Mouse (Mus musculus): ENCODE data around the gene Scp2. TPM values are rescaled to one million over a fixed set of nuclear protein-coding genes. Genes with fewer than 3 reads are reported as not detected.
A peak's percentile ranks its signal among the peaks of the same experiment; 100 is the strongest.

Scp2 gene
- total and polyA plus RNA-seq, 2 experiments, result 1,138 to 3,000 TPM

DNA sequence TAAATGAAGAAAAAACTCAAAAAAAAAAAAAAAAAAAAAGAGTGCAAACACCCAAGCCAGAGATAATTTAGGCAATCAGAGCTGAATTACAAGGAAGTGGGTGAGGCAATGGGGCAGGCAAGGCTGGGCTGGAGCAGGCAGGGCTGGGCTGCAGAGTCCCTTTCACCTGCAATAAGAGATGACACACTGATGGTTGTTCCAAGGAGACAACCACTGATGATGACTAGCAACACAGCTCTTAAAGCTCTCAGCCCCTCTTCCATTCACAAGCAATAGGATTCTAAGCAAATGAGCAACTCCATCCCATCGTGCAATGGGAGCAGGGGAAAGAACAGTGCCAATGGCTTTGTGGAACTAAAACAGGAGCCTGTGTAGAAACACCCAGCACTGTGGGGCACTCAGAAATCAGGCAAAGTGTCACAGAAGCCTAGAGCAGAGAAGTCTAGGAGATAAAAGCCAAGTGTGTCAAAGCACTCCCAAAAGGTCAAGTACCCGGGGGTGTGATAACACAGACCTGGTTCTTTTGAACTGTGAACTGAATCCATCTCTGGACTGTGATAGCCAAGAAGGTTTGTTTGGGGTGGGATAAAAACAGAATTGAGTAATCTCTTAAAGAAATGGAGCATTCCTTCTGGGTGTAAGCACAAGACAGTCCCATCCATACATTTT lies 79.5 kb downstream of the Scp2 start:
- Histone ChIP-seq H3K4me3 (ENCODE audit: insufficient read depth, low read depth, low read length) (no peak overlapping the region), H3K27me3 (ENCODE audit: control insufficient read depth, insufficient read depth, low read length) (no peaks in the 10 kb centered on the region), H3K27ac (replicated peaks; ENCODE audit: insufficient read depth, low read depth, low read length) (peak overlapping the region; percentile 63), H3K9ac (ENCODE audit: low read depth, low read length) (peak overlapping the region; percentile 7), H3K79me2 (ENCODE audit: control insufficient read depth, insufficient read depth, low read length) (no peaks in the 10 kb centered on the region), H3K4me1 (ENCODE audit: control insufficient read depth, insufficient read depth, low read length) (peaks cover 43% of the 10 kb centered on the region), H3K36me3 (ENCODE audit: control insufficient read depth, insufficient read depth, low read length) (peaks cover 74% of the 10 kb centered on the region)
- no peak for TF ChIP-seq POLR2A (IDR thresholded peaks at IDR 0.05; ENCODE audit: extremely low read depth, insufficient read depth, low read length)
- TF ChIP-seq CTCF (IDR thresholded peaks at IDR 0.05; ENCODE audit: low read depth, low read length), result no peak
- DNase-seq (ENCODE audit: extremely low read depth, low read depth, low spot score), result peak; percentile 97
- 14% methylated on average over 2 of the region's 2 CpGs for WGBS

DNA sequence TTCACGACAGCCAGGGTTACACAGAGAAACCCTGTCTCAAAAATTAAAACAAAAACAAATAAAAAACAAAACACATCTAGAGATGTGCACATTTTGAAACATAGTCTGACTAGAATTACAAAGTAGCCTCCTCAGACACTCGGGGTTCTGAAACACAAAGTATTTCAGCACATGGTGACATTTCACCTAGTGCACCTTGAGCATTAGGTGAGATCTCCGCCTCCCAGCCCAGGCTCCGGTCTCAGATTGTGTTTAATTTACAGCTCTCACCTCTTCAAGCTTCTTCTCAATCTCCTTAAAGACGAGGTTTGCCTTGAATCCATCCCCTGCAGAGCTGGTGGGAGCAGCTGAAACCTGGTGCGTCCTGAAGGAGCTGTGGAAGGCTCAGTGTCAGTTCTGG lies 81.2 kb downstream of the Scp2 start:
- H3K79me2 ChIP-seq (ENCODE audit: control insufficient read depth, insufficient read depth, low read length), result no peaks in the 10 kb centered on the region
- DNase-seq (ENCODE audit: extremely low read depth, low read depth, low spot score), result peak; percentile 77
- H3K4me3 ChIP-seq (ENCODE audit: insufficient read depth, low read depth, low read length), result no peak overlapping the region
- peaks cover 77% of the 10 kb centered on the region for H3K36me3 ChIP-seq (ENCODE audit: control insufficient read depth, insufficient read depth, low read length)
- WGBS, result 31% methylated on average over 6 of the region's 6 CpGs
- no peak for TF ChIP-seq POLR2A (IDR thresholded peaks at IDR 0.05; ENCODE audit: extremely low read depth, insufficient read depth, low read length)
- peak overlapping the region; percentile 62 for H3K9ac ChIP-seq (ENCODE audit: low read depth, low read length)
- peak overlapping the region; percentile 65 for H3K27ac ChIP-seq (replicated peaks; ENCODE audit: insufficient read depth, low read depth, low read length)
- H3K27me3 ChIP-seq (ENCODE audit: control insufficient read depth, insufficient read depth, low read length), result no peaks in the 10 kb centered on the region
- H3K4me1 ChIP-seq (ENCODE audit: control insufficient read depth, insufficient read depth, low read length), result peaks cover 39% of the 10 kb centered on the region

DNA sequence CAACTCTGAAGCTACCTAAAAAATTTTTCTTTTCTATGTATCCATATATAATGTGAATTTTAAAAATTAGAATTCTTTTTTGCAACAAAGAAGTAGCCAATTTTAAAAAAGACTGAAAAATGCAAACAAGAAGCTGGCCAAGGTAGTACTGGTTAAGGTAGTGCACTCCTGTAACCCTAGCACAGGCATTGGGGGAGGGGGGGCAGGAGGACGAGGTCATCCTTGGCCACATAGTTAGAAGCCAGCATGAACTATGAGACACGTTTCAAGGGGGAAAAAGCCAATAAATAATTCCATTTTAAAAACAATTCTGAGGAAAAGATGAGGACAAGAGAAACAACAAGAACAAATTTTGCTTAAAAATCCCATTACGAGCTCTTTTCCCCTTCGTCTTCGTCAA lies 82.3 kb downstream of the Scp2 start:
- Histone ChIP-seq H3K79me2 (ENCODE audit: control insufficient read depth, insufficient read depth, low read length) (no peaks in the 10 kb centered on the region), H3K36me3 (ENCODE audit: control insufficient read depth, insufficient read depth, low read length) (peaks cover 77% of the 10 kb centered on the region), H3K27ac (replicated peaks; ENCODE audit: insufficient read depth, low read depth, low read length) (peak overlapping the region; percentile 74), H3K9ac (ENCODE audit: low read depth, low read length) (no peak overlapping the region), H3K4me3 (ENCODE audit: insufficient read depth, low read depth, low read length) (no peak overlapping the region), H3K4me1 (ENCODE audit: control insufficient read depth, insufficient read depth, low read length) (peaks cover 32% of the 10 kb centered on the region), H3K27me3 (ENCODE audit: control insufficient read depth, insufficient read depth, low read length) (no peaks in the 10 kb centered on the region)
- 33% methylated on average over 5 of the region's 5 CpGs for WGBS
- DNase-seq (ENCODE audit: extremely low read depth, low read depth, low spot score), result peak; percentile 71
- TF ChIP-seq POLR2A (IDR thresholded peaks at IDR 0.05; ENCODE audit: extremely low read depth, insufficient read depth, low read length) (no peak), CTCF (IDR thresholded peaks at IDR 0.05; ENCODE audit: low read depth, low read length) (no peak)

DNA sequence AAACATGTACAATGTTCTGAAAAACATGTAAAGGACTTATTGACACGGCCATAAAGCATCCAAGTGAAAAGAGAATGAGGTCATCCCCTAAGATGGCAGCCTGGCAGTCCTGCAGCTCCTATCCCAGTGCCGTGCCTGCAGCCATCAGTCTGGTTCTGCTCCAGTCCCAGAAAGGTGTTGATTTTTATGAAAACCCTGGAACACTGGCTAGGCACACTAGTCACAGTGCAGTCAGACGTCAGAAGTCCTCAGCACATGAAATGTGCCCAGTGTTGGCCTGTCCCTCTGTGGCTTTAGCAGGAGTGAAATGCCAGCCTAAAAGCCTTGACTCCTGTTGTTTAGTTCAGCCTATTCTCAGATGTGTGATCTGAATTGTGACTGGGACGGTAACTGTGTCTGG lies 84.0 kb downstream of the Scp2 start:
- H3K36me3 ChIP-seq (ENCODE audit: control insufficient read depth, insufficient read depth, low read length), result peaks cover 76% of the 10 kb centered on the region

DNA sequence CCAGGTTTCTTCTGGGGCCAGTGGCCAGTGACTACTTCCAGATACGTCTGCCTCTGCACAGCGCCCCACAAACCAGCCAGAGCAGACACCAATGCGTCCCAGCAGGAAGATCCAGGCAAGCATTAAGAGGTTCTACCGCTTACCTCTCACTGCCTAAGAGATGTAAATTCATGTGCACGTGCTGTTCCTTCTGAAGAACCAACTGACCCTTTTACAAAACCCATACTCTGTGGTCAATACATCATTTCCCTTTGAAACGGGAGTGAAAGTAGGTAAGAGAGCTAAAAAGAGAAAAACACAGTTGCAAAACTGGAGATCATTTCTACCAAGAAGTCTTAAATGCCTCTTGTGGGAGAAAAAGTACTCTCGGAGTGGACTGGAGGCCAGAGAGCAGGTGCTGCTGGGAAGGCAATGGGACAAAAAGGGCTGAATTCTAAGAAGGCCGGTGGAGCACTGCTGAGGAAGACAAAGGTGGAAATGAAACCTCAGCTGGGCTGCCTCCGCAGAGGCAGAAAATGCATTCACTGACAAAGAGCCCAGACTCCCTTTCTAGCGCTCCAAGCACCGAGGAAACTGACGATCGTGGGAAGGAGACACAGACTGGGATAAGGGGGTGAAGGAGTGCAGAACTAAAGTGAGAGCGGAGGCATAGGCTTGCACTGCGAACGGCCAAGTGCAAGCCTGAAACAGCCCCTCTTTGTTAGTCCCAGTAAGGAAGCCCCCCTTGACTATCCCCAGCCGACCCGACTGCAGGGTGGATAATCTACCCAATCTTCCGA lies 85.0 kb downstream of the Scp2 start:
- Histone ChIP-seq H3K36me3 (ENCODE audit: control insufficient read depth, insufficient read depth, low read length) (peaks cover 80% of the 10 kb centered on the region), H3K27me3 (ENCODE audit: control insufficient read depth, insufficient read depth, low read length) (no peaks in the 10 kb centered on the region), H3K79me2 (ENCODE audit: control insufficient read depth, insufficient read depth, low read length) (no peaks in the 10 kb centered on the region), H3K27ac (replicated peaks; ENCODE audit: insufficient read depth, low read depth, low read length) (peak overlapping the region; percentile 57), H3K9ac (ENCODE audit: low read depth, low read length) (0 out of 2 replicates have a peak overlapping the region, but pooled peaks have one; percentile 2), H3K4me1 (ENCODE audit: control insufficient read depth, insufficient read depth, low read length) (peaks cover 28% of the 10 kb centered on the region), H3K4me3 (ENCODE audit: insufficient read depth, low read depth, low read length) (no peak overlapping the region)
- no peak for DNase-seq (ENCODE audit: extremely low read depth, low read depth, low spot score)
- no peak for TF ChIP-seq CTCF (IDR thresholded peaks at IDR 0.05; ENCODE audit: low read depth, low read length)
- no peak for TF ChIP-seq POLR2A (IDR thresholded peaks at IDR 0.05; ENCODE audit: extremely low read depth, insufficient read depth, low read length)
- 65% methylated on average over 19 of the region's 19 CpGs for WGBS

More for the DNA sequence above, 84.0 kb downstream of the Scp2 start:
- Histone ChIP-seq H3K27ac (replicated peaks; ENCODE audit: insufficient read depth, low read depth, low read length) (peak overlapping the region; percentile 72), H3K79me2 (ENCODE audit: control insufficient read depth, insufficient read depth, low read length) (no peaks in the 10 kb centered on the region), H3K4me3 (ENCODE audit: insufficient read depth, low read depth, low read length) (no peak overlapping the region), H3K4me1 (ENCODE audit: control insufficient read depth, insufficient read depth, low read length) (peaks cover 29% of the 10 kb centered on the region), H3K27me3 (ENCODE audit: control insufficient read depth, insufficient read depth, low read length) (no peaks in the 10 kb centered on the region), H3K9ac (ENCODE audit: low read depth, low read length) (peak overlapping the region; percentile 53)
- WGBS, result 31% methylated on average over 4 of the region's 4 CpGs
- TF ChIP-seq CTCF (IDR thresholded peaks at IDR 0.05; ENCODE audit: low read depth, low read length) (no peak), POLR2A (IDR thresholded peaks at IDR 0.05; ENCODE audit: extremely low read depth, insufficient read depth, low read length) (no peak)
- peak; percentile 63 for DNase-seq (ENCODE audit: extremely low read depth, low read depth, low spot score)

DNA sequence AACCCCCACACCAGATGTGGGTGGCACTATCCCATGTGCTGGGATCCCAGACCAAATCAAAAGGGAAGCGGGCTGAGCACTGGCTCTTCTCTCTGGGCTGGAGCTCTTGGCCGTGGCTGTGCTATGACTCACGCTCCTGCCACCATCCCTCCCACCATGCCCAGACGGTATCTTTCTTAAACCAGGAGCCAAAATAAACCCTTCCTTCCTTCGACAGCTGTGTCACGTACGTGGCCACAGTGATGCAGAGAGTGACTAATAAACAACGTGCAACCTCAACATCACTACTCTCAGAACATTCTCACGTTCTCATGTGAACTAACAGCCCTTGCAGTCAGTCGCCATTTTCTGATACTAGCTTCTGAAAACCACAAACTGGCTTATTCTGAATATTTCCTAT lies 86.6 kb downstream of the Scp2 start:
- H3K36me3 ChIP-seq (ENCODE audit: control insufficient read depth, insufficient read depth, low read length), result peaks cover 85% of the 10 kb centered on the region
- no peak for DNase-seq (ENCODE audit: extremely low read depth, low read depth, low spot score)

More for the DNA sequence above, 86.6 kb downstream of the Scp2 start:
- Histone ChIP-seq H3K9ac (ENCODE audit: low read depth, low read length) (no peak overlapping the region), H3K27me3 (ENCODE audit: control insufficient read depth, insufficient read depth, low read length) (no peaks in the 10 kb centered on the region), H3K79me2 (ENCODE audit: control insufficient read depth, insufficient read depth, low read length) (no peaks in the 10 kb centered on the region), H3K4me1 (ENCODE audit: control insufficient read depth, insufficient read depth, low read length) (peaks cover 18% of the 10 kb centered on the region), H3K4me3 (ENCODE audit: insufficient read depth, low read depth, low read length) (no peak overlapping the region), H3K27ac (replicated peaks; ENCODE audit: insufficient read depth, low read depth, low read length) (no peak overlapping the region)
- TF ChIP-seq POLR2A (IDR thresholded peaks at IDR 0.05; ENCODE audit: extremely low read depth, insufficient read depth, low read length) (no peak), CTCF (IDR thresholded peaks at IDR 0.05; ENCODE audit: low read depth, low read length) (no peak)
- 21% methylated on average over 10 of the region's 10 CpGs for WGBS
